Mouse (Mus musculus) C2C12 (cell line): ENCODE results near the gene Arl15. TPM values are rescaled to one million over a fixed set of nuclear protein-coding genes. Genes with fewer than 3 reads are reported as not detected.

Source experiments
- H3K27me3 ChIP-seq: one replicate; pipeline ENCODE4 v1.6.1; 2011; ENCODE audit not compliant: control insufficient read depth, insufficient read depth, insufficient read length
- H3K36me3 ChIP-seq: one replicate; pipeline ENCODE4 v1.6.1; 2011; ENCODE audit not compliant: control insufficient read depth, insufficient read depth
- H3K4me3 ChIP-seq: one replicate; pipeline ENCODE4 v1.5.1; 2011; ENCODE audit warnings: mild to moderate bottlenecking, control low read depth; ENCODE audit not compliant: poor library complexity, insufficient read depth, severe bottlenecking
- H3K79me2 ChIP-seq: one replicate; pipeline ENCODE4 v1.6.1; 2011; ENCODE audit not compliant: control insufficient read depth, insufficient read depth
- H3K79me3 ChIP-seq: one replicate; pipeline ENCODE4 v1.6.1; 2011; ENCODE audit warnings: low read depth, control low read depth
- H3ac ChIP-seq: one replicate; pipeline ENCODE3; 2011; ENCODE audit warnings: low read depth; ENCODE audit not compliant: control insufficient read depth, insufficient read length
- CEBPB ChIP-seq: IDR thresholded peaks from one replicate; pipeline ENCODE4 v1.6.1; 2011; ENCODE audit warnings: low read depth, mild to moderate bottlenecking, control low read depth, moderate library complexity
- CTCF ChIP-seq: IDR thresholded peaks from one replicate; pipeline ENCODE4 v1.5.1; 2011; ENCODE audit not compliant: control insufficient read depth, insufficient read depth, insufficient read length
- FOSL1 ChIP-seq: IDR thresholded peaks from one replicate; pipeline ENCODE4 v1.8.0; 2011; ENCODE audit warnings: mild to moderate bottlenecking, low read length; ENCODE audit not compliant: poor library complexity, insufficient read depth, severe bottlenecking
- MAX ChIP-seq: IDR thresholded peaks from one replicate; pipeline ENCODE4 v1.6.1; 2011; ENCODE audit warnings: mild to moderate bottlenecking, control low read depth
- MYOD1 ChIP-seq: IDR thresholded peaks from one replicate; pipeline ENCODE4 v1.6.1; 2011; ENCODE audit warnings: low read depth; ENCODE audit not compliant: control insufficient read depth, insufficient read length
- MYOG ChIP-seq: IDR thresholded peaks from one replicate; pipeline ENCODE4 v1.6.1; 2011; ENCODE audit not compliant: control insufficient read depth, insufficient read length; ENCODE audit errors: extremely low read depth
- USF1 ChIP-seq: IDR thresholded peaks from one replicate; pipeline ENCODE4 v1.6.1; 2011; ENCODE audit warnings: low read depth, mild to moderate bottlenecking, control low read depth, moderate library complexity
- polyA plus RNA-seq: library from polyadenylated mRNA; unstranded; fragments of >200 nt; fragmentation: generic; extraction: Trizol; gene quantifications from one replicate; pipeline ENCODE4 v1.2.1, GENCODE M21; 2012; ENCODE audit warnings: missing spikeins

Gene Arl15
- polyA plus RNA-seq, 1 experiment: 3.5 TPM

DNA sequence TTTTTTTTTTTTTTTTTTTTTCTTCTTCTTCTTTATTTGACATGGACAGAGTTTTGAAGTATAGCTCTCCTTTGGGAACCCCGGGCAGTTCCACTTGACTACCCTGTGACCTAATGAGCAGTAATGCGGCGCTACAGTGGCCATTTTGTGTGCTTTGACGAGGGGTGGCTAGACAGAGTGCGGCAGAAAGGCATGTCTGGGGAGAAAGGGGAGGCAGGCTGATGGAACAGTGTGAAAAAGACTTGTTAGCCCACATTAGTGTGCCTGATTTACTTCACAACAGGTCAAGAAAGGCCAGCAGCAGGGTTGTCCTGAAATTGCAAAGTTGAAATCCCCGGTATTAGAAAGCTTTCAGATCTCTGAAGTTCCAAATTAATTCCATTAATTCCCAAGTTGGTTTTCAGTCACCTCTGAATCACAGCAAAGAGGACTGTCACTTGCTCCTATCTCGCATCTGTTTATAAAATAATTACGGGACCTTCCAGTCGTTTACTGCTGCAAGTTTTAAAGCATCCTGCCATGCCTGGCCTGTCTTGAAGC, 187.2 kb downstream of the Arl15 start:
- Histone ChIP-seq H3ac (no peak overlapping the region), H3K4me3 (no peak overlapping the region), H3K36me3 (no peaks in the 10 kb centered on the region), H3K79me3 (no peaks in the 10 kb centered on the region), H3K79me2 (no peaks in the 10 kb centered on the region), H3K27me3 (no peaks in the 10 kb centered on the region)
- TF ChIP-seq FOSL1 (no peak), CEBPB (no peak), USF1 (no peak), MAX (no peak), CTCF (no peak), MYOG (no peak), MYOD1 (no peak)

DNA sequence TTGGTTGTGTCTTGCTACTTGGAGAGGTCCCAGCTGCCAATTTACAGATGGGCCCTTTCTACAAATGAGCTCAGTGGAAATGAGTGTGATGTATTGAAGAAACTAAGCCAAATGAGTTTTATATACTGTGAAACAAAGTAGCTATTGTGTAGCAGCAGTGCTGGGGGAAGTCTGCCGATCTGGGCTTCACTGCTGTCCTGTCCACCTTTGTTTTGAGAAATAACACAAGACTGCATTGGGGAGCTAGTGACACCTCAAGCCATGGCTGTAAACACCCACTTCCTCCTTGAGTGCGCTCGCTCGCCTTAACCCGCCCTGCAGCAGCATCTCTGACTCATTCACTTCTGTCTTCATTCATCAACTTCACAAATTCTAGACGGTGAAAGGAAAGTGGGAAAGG, 189.3 kb downstream of the Arl15 start:
- H3K79me2 ChIP-seq: no peaks in the 10 kb centered on the region
- TF ChIP-seq MYOG: no peak
- no peak for TF ChIP-seq USF1
- no peak for TF ChIP-seq CEBPB
- no peak for TF ChIP-seq FOSL1
- no peak for TF ChIP-seq MYOD1
- no peak for TF ChIP-seq CTCF
- TF ChIP-seq MAX: no peak
- H3K36me3 ChIP-seq: no peaks in the 10 kb centered on the region
- no peak overlapping the region for H3K4me3 ChIP-seq
- no peaks in the 10 kb centered on the region for H3K79me3 ChIP-seq
- H3K27me3 ChIP-seq: no peaks in the 10 kb centered on the region
- no peak overlapping the region for H3ac ChIP-seq

DNA sequence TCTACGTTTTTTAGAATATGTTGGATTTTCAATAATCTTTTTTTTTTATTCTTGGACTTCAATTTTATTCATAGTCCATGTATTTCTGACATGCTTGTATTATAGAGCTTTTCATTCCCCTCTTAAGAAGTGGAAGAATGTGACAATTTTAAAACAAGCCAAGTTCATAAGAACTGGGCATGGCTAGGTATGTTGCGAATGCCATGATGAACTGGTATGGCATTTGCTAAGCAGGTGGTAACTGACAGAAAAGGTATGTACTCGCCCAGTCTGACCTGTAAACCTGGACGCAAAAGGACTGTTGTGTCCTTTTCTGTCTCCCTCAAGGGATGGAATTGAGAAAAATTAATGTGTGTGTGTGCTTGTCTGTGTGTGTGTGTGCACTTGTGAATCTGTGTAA, 190.2 kb downstream of the Arl15 start:
- Histone ChIP-seq H3K36me3 (no peaks in the 10 kb centered on the region), H3K4me3 (no peak overlapping the region), H3K79me2 (no peaks in the 10 kb centered on the region), H3ac (no peak overlapping the region), H3K79me3 (no peaks in the 10 kb centered on the region), H3K27me3 (no peaks in the 10 kb centered on the region)
- TF ChIP-seq CEBPB (no peak), MYOD1 (no peak), CTCF (no peak), USF1 (no peak), MYOG (no peak), MAX (no peak), FOSL1 (no peak)

DNA sequence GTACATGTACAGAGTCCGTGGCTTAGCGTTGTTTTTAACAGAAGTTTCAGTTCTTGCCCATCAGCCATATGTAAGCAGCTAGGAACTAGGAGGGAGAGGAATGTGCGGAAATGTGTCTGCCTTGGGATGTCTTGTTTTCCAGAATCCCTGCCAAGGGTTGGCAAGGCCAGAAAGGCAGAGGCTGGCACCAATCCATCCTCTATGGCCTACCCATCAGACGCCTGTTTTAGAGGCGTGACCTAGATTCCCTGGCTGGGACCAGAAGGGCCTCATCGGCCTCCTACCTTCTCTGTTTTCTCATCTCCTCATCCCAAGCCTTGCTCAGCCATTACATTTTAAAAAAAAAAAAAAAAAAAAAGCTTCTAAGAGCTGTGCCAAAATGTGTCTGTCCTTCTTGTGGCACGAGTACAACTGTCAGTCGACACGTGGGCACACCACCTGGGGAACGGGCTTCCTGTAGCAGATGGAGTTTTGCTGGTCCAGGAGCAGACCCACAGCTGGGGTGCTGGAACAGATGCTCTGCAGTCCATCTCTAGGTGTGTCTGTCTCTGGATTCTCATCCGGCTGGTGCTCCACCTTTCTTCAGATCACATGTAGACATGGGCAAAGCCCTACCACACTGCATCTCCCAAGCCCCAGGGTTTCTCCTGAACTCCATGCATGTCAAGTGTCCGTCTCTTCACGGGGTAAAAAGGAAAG, 192.7 kb downstream of the Arl15 start:
- H3K79me2 ChIP-seq: no peaks in the 10 kb centered on the region
- H3K4me3 ChIP-seq: no peak overlapping the region
- H3ac ChIP-seq: no peak overlapping the region
- no peaks in the 10 kb centered on the region for H3K36me3 ChIP-seq
- no peaks in the 10 kb centered on the region for H3K79me3 ChIP-seq
- no peaks in the 10 kb centered on the region for H3K27me3 ChIP-seq
- TF ChIP-seq USF1 (no peak), FOSL1 (no peak), CEBPB (no peak), CTCF (no peak), MYOD1 (no peak), MYOG (no peak), MAX (no peak)

DNA sequence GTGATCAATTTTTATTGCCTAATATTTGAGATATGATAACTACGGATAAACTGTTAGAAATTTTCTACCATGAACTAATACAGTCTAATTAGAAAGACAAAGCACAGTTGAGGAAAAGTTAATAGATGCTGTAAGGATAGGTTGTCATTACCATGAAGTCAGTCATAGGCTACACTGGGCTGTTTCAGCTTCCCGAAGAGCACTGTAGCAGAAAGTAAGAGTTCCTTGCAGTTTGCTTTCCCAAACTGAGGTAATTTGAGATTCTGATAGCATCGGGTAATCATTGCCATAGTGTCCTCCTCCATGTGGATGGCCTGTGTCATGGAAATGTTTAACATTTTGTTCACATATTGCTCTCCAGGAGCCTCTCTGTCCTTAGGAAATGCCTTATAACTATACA, 195.9 kb downstream of the Arl15 start:
- TF ChIP-seq MYOG (no peak), CEBPB (no peak), MAX (no peak), USF1 (no peak), CTCF (no peak), MYOD1 (no peak), FOSL1 (no peak)
- Histone ChIP-seq H3ac (no peak overlapping the region), H3K79me3 (no peaks in the 10 kb centered on the region), H3K36me3 (no peaks in the 10 kb centered on the region), H3K4me3 (no peak overlapping the region), H3K27me3 (no peaks in the 10 kb centered on the region), H3K79me2 (no peaks in the 10 kb centered on the region)

DNA sequence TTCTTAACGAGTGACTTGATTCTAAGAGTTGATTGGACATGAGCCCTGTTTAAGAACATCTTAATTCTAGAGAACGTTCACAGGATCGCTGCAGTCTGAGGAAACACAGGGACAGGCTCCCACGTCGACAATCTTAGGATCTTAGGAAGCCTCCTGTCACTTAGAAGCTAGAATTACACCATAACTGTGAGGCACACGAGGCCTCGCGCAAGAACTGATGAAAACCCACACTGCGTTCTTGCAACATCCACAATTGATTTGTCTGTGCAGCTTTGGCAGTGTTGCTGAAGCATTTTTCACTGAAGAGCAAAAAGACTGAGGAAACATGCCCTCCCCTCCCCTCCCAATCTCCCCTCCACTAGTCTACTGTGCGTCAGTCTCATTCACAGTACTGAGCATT, 196.4 kb downstream of the Arl15 start:
- H3K27me3 ChIP-seq: no peaks in the 10 kb centered on the region
- H3K4me3 ChIP-seq: no peak overlapping the region
- no peak for TF ChIP-seq CEBPB
- TF ChIP-seq MAX: no peak
- no peak for TF ChIP-seq USF1
- no peak for TF ChIP-seq FOSL1
- no peak for TF ChIP-seq MYOG
- TF ChIP-seq MYOD1: no peak
- no peak for TF ChIP-seq CTCF

More for the DNA sequence above, 196.4 kb downstream of the Arl15 start:
- Histone ChIP-seq H3K79me2 (no peaks in the 10 kb centered on the region), H3K79me3 (no peaks in the 10 kb centered on the region), H3K36me3 (no peaks in the 10 kb centered on the region), H3ac (no peak overlapping the region)
